Mouse (Mus musculus): Measurements from ENCODE around the gene Tamm41. TPM values are rescaled to one million over a fixed set of nuclear protein-coding genes. Genes with fewer than 3 reads are reported as not detected.
A peak's percentile ranks its signal among the peaks of the same experiment; 100 is the strongest.

The Tamm41 gene
- polyA plus RNA-seq, 1 experiment = 28.4 TPM

- H3K4me3 ChIP-seq (ENCODE audit: insufficient read depth, low read depth, low read length) = no peak overlapping the region
- DNase-seq = no peak
- peaks cover 7% of the 10 kb centered on the region; the same call in 1 of the 2 replicates for H3K4me1 ChIP-seq (ENCODE audit: control insufficient read depth, insufficient read depth, low read length)
- TF ChIP-seq POLR2A (IDR thresholded peaks at IDR 0.05; ENCODE audit: low read depth, low read length) (no peak), CTCF (conservative IDR thresholded peaks at IDR 0.05; ENCODE audit: insufficient read depth, insufficient read length, low read depth, low read length) (no peak)
- no peaks in the 10 kb centered on the region for H3K36me3 ChIP-seq (ENCODE audit: control insufficient read depth, insufficient read depth, low read length)
- H3K27me3 ChIP-seq (replicated peaks; ENCODE audit: control insufficient read depth, insufficient read depth, low read length) = no peaks in the 10 kb centered on the region
- H3K27ac ChIP-seq (ENCODE audit: insufficient read depth, low read depth, low read length) = no peak overlapping the region
- WGBS = 100% methylated on average over 1 of the region's 1 CpGs
These were observed 63.3 kb downstream of the Tamm41 start for GRCm38 (mm10) chr6:114974331-114974730.

- 31% methylated on average over 1 of the region's 1 CpGs for WGBS
- H3K4me1 ChIP-seq (ENCODE audit: control insufficient read depth, insufficient read depth, low read length) = peaks cover 7% of the 10 kb centered on the region; the same call in 1 of the 2 replicates
- TF ChIP-seq CTCF (conservative IDR thresholded peaks at IDR 0.05; ENCODE audit: insufficient read depth, insufficient read length, low read depth, low read length) (no peak), POLR2A (IDR thresholded peaks at IDR 0.05; ENCODE audit: low read depth, low read length) (no peak)
- H3K27me3 ChIP-seq (replicated peaks; ENCODE audit: control insufficient read depth, insufficient read depth, low read length) = no peaks in the 10 kb centered on the region
- no peak overlapping the region for H3K4me3 ChIP-seq (ENCODE audit: insufficient read depth, low read depth, low read length)
- H3K36me3 ChIP-seq (ENCODE audit: control insufficient read depth, insufficient read depth, low read length) = no peaks in the 10 kb centered on the region
- no peak overlapping the region for H3K27ac ChIP-seq (ENCODE audit: insufficient read depth, low read depth, low read length)
- DNase-seq = peak; percentile 24
These were observed 64.7 kb downstream of the Tamm41 start for GRCm38 (mm10) chr6:114972988-114973387.

GRCm38 (mm10) chr6:114970895-114971294 is 66.8 kb downstream of the Tamm41 start:
- DNase-seq = no peak
- Histone ChIP-seq H3K27ac (ENCODE audit: insufficient read depth, low read depth, low read length) (no peak overlapping the region), H3K27me3 (replicated peaks; ENCODE audit: control insufficient read depth, insufficient read depth, low read length) (no peaks in the 10 kb centered on the region), H3K36me3 (ENCODE audit: control insufficient read depth, insufficient read depth, low read length) (no peaks in the 10 kb centered on the region), H3K4me1 (ENCODE audit: control insufficient read depth, insufficient read depth, low read length) (peaks cover 9% of the 10 kb centered on the region; the same call in 1 of the 2 replicates), H3K4me3 (ENCODE audit: insufficient read depth, low read depth, low read length) (no peak overlapping the region)
- 77% methylated on average over 5 of the region's 5 CpGs for WGBS
- no peak for TF ChIP-seq POLR2A (IDR thresholded peaks at IDR 0.05; ENCODE audit: low read depth, low read length)
- TF ChIP-seq CTCF (conservative IDR thresholded peaks at IDR 0.05; ENCODE audit: insufficient read depth, insufficient read length, low read depth, low read length) = peak; percentile 40

GRCm38 (mm10) chr6:114970386-114970785 is 67.3 kb downstream of the Tamm41 start:
- 28% methylated on average over 6 of the region's 6 CpGs for WGBS
- Histone ChIP-seq H3K4me3 (ENCODE audit: insufficient read depth, low read depth, low read length) (no peak overlapping the region), H3K27ac (ENCODE audit: insufficient read depth, low read depth, low read length) (no peak overlapping the region), H3K36me3 (ENCODE audit: control insufficient read depth, insufficient read depth, low read length) (no peaks in the 10 kb centered on the region), H3K27me3 (replicated peaks; ENCODE audit: control insufficient read depth, insufficient read depth, low read length) (no peaks in the 10 kb centered on the region), H3K4me1 (ENCODE audit: control insufficient read depth, insufficient read depth, low read length) (peaks cover 9% of the 10 kb centered on the region; the same call in 1 of the 2 replicates)
- TF ChIP-seq CTCF (conservative IDR thresholded peaks at IDR 0.05; ENCODE audit: insufficient read depth, insufficient read length, low read depth, low read length) = no peak
- no peak for TF ChIP-seq POLR2A (IDR thresholded peaks at IDR 0.05; ENCODE audit: low read depth, low read length)
- no peak for DNase-seq

GRCm38 (mm10) chr6:114969213-114970120 is 68.2 kb downstream of the Tamm41 start, which contains the start of gene Vgll4:
Vgll4 (minus strand) TSS chr6:114969994.
- Histone ChIP-seq H3K4me3 (ENCODE audit: insufficient read depth, low read depth, low read length) (peak within 1 kb of the TSS; percentile 72), H3K27me3 (replicated peaks; ENCODE audit: control insufficient read depth, insufficient read depth, low read length) (no peaks in the 10 kb centered on the region), H3K4me1 (ENCODE audit: control insufficient read depth, insufficient read depth, low read length) (peaks cover 15% of the 10 kb centered on the region; the same call in 1 of the 2 replicates), H3K27ac (ENCODE audit: insufficient read depth, low read depth, low read length) (peak within 1 kb of the TSS; percentile 25), H3K36me3 (ENCODE audit: control insufficient read depth, insufficient read depth, low read length) (no peaks in the 10 kb centered on the region)
- TF ChIP-seq POLR2A (IDR thresholded peaks at IDR 0.05; ENCODE audit: low read depth, low read length) = no peak
- 0 out of 2 replicates have a peak, but pooled peaks have one; percentile 8 for TF ChIP-seq CTCF (conservative IDR thresholded peaks at IDR 0.05; ENCODE audit: insufficient read depth, insufficient read length, low read depth, low read length)
- DNase-seq = peak; percentile 91
- WGBS = under 1% methylated on average over 79 of the region's 79 CpGs

- peak; percentile 49 for TF ChIP-seq POLR2A (IDR thresholded peaks at IDR 0.05; ENCODE audit: low read depth, low read length)
- TF ChIP-seq CTCF (conservative IDR thresholded peaks at IDR 0.05; ENCODE audit: insufficient read depth, insufficient read length, low read depth, low read length) = no peak
- WGBS = 1% methylated on average over 82 of the region's 82 CpGs
- Histone ChIP-seq H3K27ac (ENCODE audit: insufficient read depth, low read depth, low read length) (peak overlapping the region; percentile 87), H3K27me3 (replicated peaks; ENCODE audit: control insufficient read depth, insufficient read depth, low read length) (no peaks in the 10 kb centered on the region), H3K4me1 (ENCODE audit: control insufficient read depth, insufficient read depth, low read length) (peaks cover 24% of the 10 kb centered on the region; the same call in 1 of the 2 replicates), H3K36me3 (ENCODE audit: control insufficient read depth, insufficient read depth, low read length) (no peaks in the 10 kb centered on the region), H3K4me3 (ENCODE audit: insufficient read depth, low read depth, low read length) (peak overlapping the region; percentile 72)
- DNase-seq = peak; percentile 97
These were observed 69.1 kb downstream of the Tamm41 start for GRCm38 (mm10) chr6:114968361-114969212.
